Mouse (Mus musculus) stomach, postnatal 0 days (tissue): ENCODE results near the gene Pusl1.

Experiments used
- CTCF ChIP-seq: IDR thresholded peaks from 2 replicates; pipeline ENCODE4 v1.5.1; 2016; ENCODE audit warnings: antibody characterized with exemption, low read depth, mild to moderate bottlenecking, moderate library complexity
- EP300 ChIP-seq: optimal IDR thresholded peaks from 2 replicates; pipeline ENCODE3; 2016; ENCODE audit warnings: antibody characterized with exemption

DNA sequence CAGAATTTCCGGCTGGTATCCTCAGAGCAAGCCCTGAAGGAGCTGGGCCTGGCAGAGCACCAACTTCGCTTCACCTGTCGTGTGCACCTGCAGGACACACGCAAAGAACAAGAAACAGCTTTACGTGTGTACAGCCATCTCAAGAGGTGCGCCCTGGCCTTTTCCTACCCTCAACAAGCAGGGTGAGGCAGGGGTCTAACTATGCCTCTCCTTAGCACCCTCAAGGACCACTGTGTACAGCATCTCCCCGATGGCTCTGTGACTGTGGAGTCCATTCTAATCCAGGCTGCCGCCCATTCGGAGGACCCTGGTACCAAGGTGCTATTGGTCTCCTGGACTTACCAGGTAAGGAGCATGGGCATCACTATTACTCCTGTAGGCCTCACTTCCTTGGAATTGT, 3.4 kb downstream of the Pusl1 start:
- TF ChIP-seq CTCF (no peak), EP300 (no peak)
